Mouse (Mus musculus): ENCODE data around the gene U2surp. TPM values are rescaled to one million over a fixed set of nuclear protein-coding genes. Genes with fewer than 3 reads are reported as not detected.
"Not testable (repeated sequence)": the region's sequence is repeated elsewhere in the genome, so short reads cannot be mapped to it uniquely, and the experiment has no call there.

Gene U2surp
- total RNA-seq, 2 experiments from 2014 or later, result 68.7 to 90.3 TPM

DNA sequence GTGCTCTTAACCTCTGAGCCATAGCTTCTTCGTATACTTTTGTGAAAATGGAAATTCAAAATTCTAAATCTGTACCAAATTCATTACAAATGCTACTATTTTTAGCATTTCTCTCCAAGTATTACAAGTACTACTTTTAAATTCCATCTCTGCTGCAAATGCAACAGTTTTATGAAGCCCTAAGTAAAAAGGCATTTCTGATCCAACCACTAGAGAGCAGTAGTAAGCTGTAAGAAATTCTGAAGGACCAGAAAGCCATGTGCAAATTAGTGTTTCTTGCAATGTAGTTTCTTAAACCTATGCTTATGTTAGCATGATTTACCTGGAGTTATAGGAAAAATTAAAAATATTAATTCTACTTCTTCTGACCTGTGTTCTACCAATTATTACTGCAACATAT is 38.9 kb downstream of the U2surp start:
- no peak for DNase-seq (ENCODE audit: low spot score in 2 of 2)

GRCm38 (mm10) chr9:95469011-95469576 is 42.7 kb downstream of the U2surp start:
- DNase-seq (ENCODE audit: low spot score in 2 of 2), result not testable (repeated sequence)

- no peak for DNase-seq (ENCODE audit: low spot score in 2 of 2)
These were observed 47.8 kb downstream of the U2surp start for GRCm38 (mm10) chr9:95464028-95464427.

DNA sequence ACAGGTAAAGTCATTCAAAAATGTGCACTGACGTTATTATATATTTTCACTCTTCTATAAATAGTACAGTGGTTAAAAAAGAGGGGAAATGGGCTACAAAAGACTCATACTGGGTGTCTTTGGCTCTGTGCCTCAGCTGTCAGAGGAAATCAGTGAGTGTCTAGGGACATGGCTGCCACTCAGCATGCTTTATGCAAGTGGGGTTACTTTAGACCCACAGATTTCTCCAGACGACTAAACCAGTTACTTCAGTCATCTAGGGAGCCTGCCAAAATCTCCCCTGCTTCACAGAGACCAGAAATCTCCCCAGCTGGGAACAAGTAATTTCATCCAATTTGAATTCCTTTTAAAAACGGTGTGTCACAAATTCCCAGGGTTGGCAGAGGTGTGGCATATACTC is 59.9 kb downstream of the U2surp start:
- DNase-seq (ENCODE audit: low spot score in 2 of 2), result no peak

DNA sequence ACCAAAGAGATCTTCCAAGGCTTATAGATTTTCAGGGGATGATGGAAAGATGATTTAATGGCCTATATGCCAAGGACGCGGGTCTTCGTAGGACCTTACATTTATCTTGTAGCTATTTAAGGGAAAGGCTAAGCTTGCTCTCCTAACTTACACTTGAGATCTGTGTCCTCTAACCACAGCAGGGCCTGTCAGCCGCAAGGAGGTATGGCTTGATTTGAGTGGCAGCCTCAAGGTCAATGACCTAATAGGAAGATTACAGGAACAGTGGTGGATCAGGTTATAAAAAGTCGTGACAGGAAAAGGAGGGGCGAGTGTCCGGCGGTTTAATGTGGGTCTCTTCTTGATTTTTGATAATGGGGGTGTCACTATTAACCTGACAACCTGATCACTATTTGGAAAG is 61.2 kb downstream of the U2surp start:
- no peak for DNase-seq (ENCODE audit: low spot score in 2 of 2)

DNA sequence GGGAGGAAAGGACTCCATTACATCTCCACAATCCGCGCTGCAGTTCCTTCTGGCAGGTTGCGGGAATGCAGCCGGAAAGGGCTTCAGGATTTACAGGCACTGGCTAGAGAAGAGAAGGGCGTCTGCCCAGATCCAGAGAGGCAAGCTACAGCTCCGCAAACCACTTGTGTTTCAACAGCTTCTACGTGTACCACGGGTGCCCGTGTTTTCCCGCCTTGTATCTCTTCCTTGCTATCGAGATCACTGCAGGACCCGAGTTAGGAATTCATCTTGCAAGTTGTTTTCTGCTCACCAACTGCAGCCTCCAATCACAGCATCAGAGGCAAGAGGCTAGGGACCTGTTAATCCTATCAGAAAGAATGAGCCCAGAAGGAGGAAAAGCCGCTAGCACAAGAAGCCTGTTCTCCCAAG is 69.5 kb downstream of the U2surp start:
- DNase-seq (ENCODE audit: low spot score in 2 of 2), result peak; percentile 54 to 57

- no peak for DNase-seq (ENCODE audit: low spot score in 2 of 2)
These were observed 73.9 kb downstream of the U2surp start for GRCm38 (mm10) chr9:95437883-95438282.

DNA sequence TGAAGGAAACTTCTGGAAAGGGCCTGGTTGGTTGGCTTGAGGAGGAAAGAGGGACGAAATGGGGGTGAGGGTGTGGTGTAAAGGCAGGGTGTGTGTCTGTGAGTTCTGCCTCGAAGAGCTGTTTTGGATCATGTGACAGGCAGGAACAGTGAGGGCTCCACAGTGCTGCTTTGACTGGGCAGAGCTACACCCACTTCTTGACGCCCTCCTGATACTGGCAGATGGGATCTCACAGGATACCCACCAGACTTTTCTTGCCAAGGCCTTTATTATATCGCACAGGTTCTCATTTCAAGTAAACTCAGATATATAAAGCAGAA is 75.5 kb downstream of the U2surp start:
- no peak for DNase-seq (ENCODE audit: low spot score in 2 of 2)

- DNase-seq (ENCODE audit: low spot score in 2 of 2), result no peak
These were observed 76.1 kb downstream of the U2surp start for GRCm38 (mm10) chr9:95435506-95436293.

GRCm38 (mm10) chr9:95428277-95428676 is 83.5 kb downstream of the U2surp start:
- no peak for DNase-seq (ENCODE audit: low spot score in 2 of 2)

GRCm38 (mm10) chr9:95413911-95414310 is 97.9 kb downstream of the U2surp start:
- DNase-seq (ENCODE audit: low spot score in 2 of 2), result no peak

DNA sequence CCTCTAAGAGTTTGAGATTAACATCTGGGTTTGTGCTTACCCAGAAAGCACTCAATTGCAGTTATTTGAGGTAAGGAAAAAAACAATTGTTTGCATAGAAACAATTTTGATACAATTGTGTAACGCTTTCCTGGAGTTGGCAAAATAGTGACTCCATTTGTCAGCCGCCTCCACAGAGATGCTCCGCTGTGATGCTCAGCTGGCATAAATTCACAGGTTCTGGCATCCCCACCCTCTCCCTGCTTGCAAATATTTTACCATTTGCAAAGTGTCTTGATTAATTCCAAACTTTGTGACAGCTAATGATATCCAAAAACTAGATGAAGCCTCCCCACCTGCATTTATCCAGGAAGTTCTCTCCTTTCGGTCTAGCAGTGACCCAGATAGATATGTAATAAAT is 99.7 kb downstream of the U2surp start:
- DNase-seq (ENCODE audit: low spot score in 2 of 2), result peak in 1 of 2 experiments; percentile 52

GRCm38 (mm10) chr9:95407586-95408220 is 104.1 kb downstream of the U2surp start:
- no peak for DNase-seq (ENCODE audit: low spot score in 2 of 2)

Other genes starting within 250 kb of the U2surp start
- gene Chst2, start 105.3 kb downstream of the U2surp start, total RNA-seq (2021), result 100 to 1,000 TPM; 138 to 140 TPM
- 10 to 100 TPM; 42.6 to 47.8 TPM for gene Paqr9, start 47.7 kb upstream of the U2surp start, total RNA-seq (2021)
- 1 to 10 TPM; 2.1 to 3.1 TPM for gene Pcolce2, start 125.6 kb upstream of the U2surp start, total RNA-seq (2021)
- gene Trpc1, start 238.4 kb upstream of the U2surp start, total RNA-seq (2021), result 10 to 100 TPM; 42.1 to 51.5 TPM